Mouse (Mus musculus) forebrain, embryonic 15.5 days (tissue): Measurements from ENCODE around the gene Lhfpl4. TPM values are rescaled to one million over a fixed set of nuclear protein-coding genes. Genes with fewer than 3 reads are reported as not detected.

ENCODE experiments used
- ATAC-seq: fragments of 200-750 bp; cut with Nextera tagmentation; replicated peaks from 2 replicates; pipeline ENCODE4 v1.8.0; 2017; ENCODE audit warnings: mild to moderate bottlenecking, moderate TSS enrichment, moderate library complexity
- H3K27ac ChIP-seq: fragments of 300-500 bp; sonication (generic); replicated peaks from 2 replicates; pipeline ENCODE4 v1.5.1; 2015; ENCODE audit warnings: mild to moderate bottlenecking, inconsistent platforms
- H3K27me3 ChIP-seq: fragments of 300-500 bp; sonication (generic); 2 replicates; pipeline ENCODE4 v1.6.1; 2015; ENCODE audit warnings: inconsistent platforms
- H3K36me3 ChIP-seq: fragments of 300-500 bp; sonication (generic); 2 replicates; pipeline ENCODE4 v1.6.1; 2015; ENCODE audit warnings: mild to moderate bottlenecking, inconsistent platforms
- H3K4me1 ChIP-seq: fragments of 300-500 bp; sonication (generic); 2 replicates; pipeline ENCODE4 v1.6.1; 2015; ENCODE audit warnings: inconsistent platforms
- H3K4me2 ChIP-seq: fragments of 300-500 bp; sonication (generic); replicated peaks from 2 replicates; pipeline ENCODE4 v1.6.1; 2015; ENCODE audit warnings: mild to moderate bottlenecking, inconsistent platforms
- H3K4me3 ChIP-seq: fragments of 300-500 bp; sonication (generic); 2 replicates; pipeline ENCODE4 v1.5.1; 2015; ENCODE audit warnings: mild to moderate bottlenecking, inconsistent platforms
- H3K9ac ChIP-seq: fragments of 300-500 bp; sonication (generic); replicated peaks from 2 replicates; pipeline ENCODE4 v1.6.1; 2015; ENCODE audit warnings: mild to moderate bottlenecking, inconsistent platforms
- H3K9me3 ChIP-seq: fragments of 300-500 bp; sonication (generic); 2 replicates; pipeline ENCODE4 v1.6.1; 2016; ENCODE audit warnings: inconsistent platforms
- WGBS: fragments of 180-500 bp; shearing (Covaris S2); methylation state at CpG from one replicate; pipeline ENCODE4 v1.1.7; 2015; ENCODE audit warnings: mixed read lengths; 5-methylcytosine and 5-hydroxymethylcytosine counted together
- polyA plus RNA-seq: library from polyadenylated mRNA; unstranded; fragments of >200 nt; fragmentation: Nextera tagmentation; extraction: Ambion mirVana; gene quantifications from 2 replicates; pipeline ENCODE4 v1.2.1, GENCODE M21; 2015

The Lhfpl4 gene
- polyA plus RNA-seq, 1 experiment from 2014 or later, result 44.6 TPM

DNA sequence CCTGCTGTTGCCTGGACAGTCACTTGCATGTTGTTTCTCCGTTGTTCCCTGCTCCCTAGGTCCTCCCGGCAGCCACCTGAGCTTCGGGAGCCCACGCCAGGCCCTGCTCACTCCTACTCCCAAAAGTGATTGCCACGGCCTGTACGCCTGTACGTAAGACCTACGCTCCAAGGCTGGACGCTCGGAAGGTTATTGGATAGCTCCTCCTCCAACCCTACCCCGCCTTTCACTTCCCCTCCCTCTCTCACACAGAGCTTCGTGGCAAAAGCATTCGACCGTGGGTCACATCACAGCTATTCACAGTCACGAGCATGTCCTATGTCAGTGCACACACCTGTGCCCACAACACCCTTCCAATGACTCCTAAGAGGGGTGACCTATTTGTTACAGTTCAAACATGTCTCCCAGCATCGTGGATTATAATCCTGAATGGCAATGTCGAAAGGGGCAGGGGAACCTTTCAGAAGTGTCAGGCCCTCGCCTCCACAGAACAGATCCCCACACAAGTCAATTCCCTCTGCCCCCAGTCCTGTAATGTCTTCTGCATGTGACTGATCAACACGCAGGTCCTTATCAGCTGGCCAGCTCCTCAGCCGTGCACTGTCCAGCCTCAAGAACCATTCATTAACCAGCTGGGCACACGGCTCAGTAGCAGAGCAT lies 10.2 kb downstream of the Lhfpl4 start:
- Histone ChIP-seq H3K4me1 (peaks cover under 1% of the 10 kb centered on the region; the same call in 1 of the 2 replicates), H3K9ac (no peak overlapping the region), H3K27ac (no peak overlapping the region), H3K4me2 (no peak overlapping the region), H3K4me3 (no peak overlapping the region), H3K27me3 (no peaks in the 10 kb centered on the region), H3K36me3 (peaks cover 4% of the 10 kb centered on the region; the same call in 1 of the 2 replicates), H3K9me3 (no peaks in the 10 kb centered on the region)
- no peak for ATAC-seq
- WGBS, result 86% methylated on average over 21 of the region's 21 CpGs

DNA sequence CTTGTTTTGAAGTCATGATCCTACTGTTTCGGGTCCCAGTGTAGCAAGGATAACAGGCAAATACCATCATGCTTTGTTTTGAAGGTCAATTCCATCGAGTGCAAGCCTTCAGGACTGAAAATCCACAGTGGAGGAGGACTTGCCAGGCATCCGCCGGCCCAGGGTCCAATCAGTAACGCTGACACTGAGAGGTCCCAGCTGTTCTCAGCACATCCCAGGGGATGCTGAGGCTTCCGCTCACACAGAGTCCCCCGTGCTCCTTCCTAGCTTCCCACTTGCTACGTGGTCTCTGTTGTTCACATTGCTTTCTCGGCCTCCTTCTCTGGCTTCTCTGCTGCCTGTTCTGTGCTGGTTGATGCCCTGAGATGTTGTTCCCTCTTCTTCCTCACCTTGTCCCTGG lies 11.0 kb downstream of the Lhfpl4 start:
- Histone ChIP-seq H3K4me3 (no peak overlapping the region), H3K4me1 (peaks cover 8% of the 10 kb centered on the region), H3K27ac (no peak overlapping the region), H3K9me3 (no peaks in the 10 kb centered on the region), H3K9ac (no peak overlapping the region), H3K27me3 (no peaks in the 10 kb centered on the region), H3K4me2 (no peak overlapping the region), H3K36me3 (peaks cover 4% of the 10 kb centered on the region; the same call in 1 of the 2 replicates)
- WGBS, result 81% methylated on average over 9 of the region's 9 CpGs
- ATAC-seq, result no peak

DNA sequence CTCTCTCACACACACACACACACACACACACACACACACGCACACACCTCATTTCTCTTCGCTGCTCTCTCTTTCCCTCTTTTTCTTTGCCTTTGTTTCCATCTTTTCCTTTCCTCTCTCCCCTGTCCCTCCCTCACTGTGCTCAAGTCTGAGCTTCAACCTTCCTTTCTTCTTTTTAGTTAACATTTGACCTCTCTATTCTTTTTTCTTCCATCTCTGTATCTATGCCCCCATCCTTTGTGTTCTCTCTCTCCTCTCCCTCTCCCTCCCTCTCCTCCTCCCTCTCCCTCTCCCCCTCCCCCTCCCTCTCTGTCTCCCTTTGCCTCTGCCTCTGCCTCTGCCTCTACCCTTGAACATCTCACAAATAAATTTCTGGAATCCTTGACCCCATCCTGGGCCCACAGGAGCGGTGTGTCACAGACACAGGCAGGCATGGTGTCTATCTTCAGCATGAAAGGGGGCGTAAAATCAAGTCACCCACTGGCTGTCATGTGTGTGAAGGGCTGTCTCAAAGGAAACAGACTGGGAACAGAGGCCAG lies 15.9 kb downstream of the Lhfpl4 start:
- 0 out of 2 replicates have a peak overlapping the region, but pooled peaks have one; percentile 18 for H3K4me3 ChIP-seq
- peak; percentile 64 for ATAC-seq
- H3K27ac ChIP-seq, result peak overlapping the region; percentile 79

DNA sequence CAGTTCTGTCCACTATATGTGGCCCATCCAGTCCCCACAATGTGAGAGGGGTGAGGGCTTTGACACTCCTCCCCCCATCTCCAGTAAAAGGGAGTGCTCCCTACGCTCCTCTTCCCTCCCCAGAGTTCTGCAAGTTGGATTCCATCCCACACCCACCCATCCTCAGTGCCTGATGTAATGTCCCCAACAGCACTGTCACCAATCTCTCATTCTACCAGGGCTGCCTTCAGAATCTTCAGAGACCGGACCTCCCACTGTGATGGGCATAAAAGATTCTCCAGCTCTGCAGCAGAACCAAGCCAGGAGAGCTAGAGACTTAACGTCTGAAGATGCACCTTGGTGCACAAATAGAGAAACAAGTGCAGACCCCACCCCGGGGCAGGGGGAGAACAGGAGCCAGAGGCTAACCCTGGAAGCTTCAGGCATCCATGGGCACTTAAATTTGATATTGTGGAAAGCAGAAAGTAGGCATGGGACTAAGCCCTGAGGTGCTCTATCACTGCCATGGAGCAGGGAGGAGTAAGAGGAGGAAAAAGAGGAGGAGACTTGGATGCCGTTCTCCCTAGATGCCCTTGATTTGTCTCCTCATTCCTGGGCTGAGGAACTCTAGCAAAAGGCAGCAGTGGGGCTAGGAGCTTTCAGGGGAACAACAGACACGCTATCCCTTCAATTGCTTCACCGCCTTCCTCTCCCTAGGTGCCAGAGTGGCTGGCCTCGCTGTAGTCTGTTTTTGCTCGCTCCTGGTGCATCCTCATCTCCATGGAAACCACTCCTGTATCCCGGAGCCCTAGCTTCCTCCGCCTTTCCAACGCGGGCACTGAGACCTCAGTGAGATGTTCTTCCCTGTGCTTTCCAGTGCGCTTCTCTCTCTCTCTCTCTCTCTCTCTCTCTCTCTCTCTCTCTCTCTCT lies 16.6 kb downstream of the Lhfpl4 start:
- H3K4me1 ChIP-seq, result peaks cover 17% of the 10 kb centered on the region
- H3K4me3 ChIP-seq, result peak overlapping the region; percentile 18; the same call in 1 of the 2 replicates
- peaks cover 20% of the 10 kb centered on the region; the same call in 1 of the 2 replicates for H3K36me3 ChIP-seq
- H3K4me2 ChIP-seq, result peak overlapping the region; percentile 31
- H3K9ac ChIP-seq, result no peak overlapping the region; the same call in 1 of the 2 replicates
- peak; percentile 94 for ATAC-seq
- H3K9me3 ChIP-seq, result no peaks in the 10 kb centered on the region
- peak overlapping the region; percentile 79 for H3K27ac ChIP-seq
- WGBS, result 18% methylated on average over 14 of the region's 14 CpGs
- no peaks in the 10 kb centered on the region for H3K27me3 ChIP-seq

More for the DNA sequence above, 15.9 kb downstream of the Lhfpl4 start:
- Histone ChIP-seq H3K9ac (no peak overlapping the region), H3K36me3 (peaks cover 13% of the 10 kb centered on the region; the same call in 1 of the 2 replicates), H3K4me1 (peaks cover 17% of the 10 kb centered on the region), H3K9me3 (no peaks in the 10 kb centered on the region), H3K4me2 (peak overlapping the region; percentile 31), H3K27me3 (no peaks in the 10 kb centered on the region)
- 35% methylated on average over 4 of the region's 4 CpGs for WGBS

DNA sequence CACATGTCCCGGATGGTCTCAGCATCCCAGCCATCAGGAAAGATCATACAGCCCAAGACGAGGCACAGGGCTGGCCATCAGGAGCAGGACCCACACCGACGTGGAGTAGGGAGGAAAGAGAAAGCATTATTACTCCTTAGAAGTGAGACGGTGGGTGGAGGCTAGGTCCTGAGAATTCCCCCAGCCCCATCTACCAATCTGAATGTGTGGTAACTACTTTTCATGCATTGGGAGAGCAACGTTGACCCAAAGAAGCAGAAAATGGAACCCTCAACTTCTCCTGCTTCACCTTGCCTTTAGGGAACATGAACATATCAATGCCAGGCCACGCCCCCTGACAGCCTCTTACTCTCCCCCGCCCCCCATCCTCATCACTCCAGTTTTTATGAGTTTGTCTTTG lies 18.6 kb downstream of the Lhfpl4 start:
- 86% methylated on average over 8 of the region's 8 CpGs for WGBS
- peaks cover 17% of the 10 kb centered on the region for H3K4me1 ChIP-seq
- H3K4me2 ChIP-seq, result no peak overlapping the region
- no peaks in the 10 kb centered on the region for H3K27me3 ChIP-seq
- ATAC-seq, result no peak
- H3K36me3 ChIP-seq, result peaks cover 22% of the 10 kb centered on the region; the same call in 1 of the 2 replicates
- no peaks in the 10 kb centered on the region for H3K9me3 ChIP-seq
- no peak overlapping the region for H3K27ac ChIP-seq
- no peak overlapping the region for H3K4me3 ChIP-seq
- no peak overlapping the region for H3K9ac ChIP-seq

DNA sequence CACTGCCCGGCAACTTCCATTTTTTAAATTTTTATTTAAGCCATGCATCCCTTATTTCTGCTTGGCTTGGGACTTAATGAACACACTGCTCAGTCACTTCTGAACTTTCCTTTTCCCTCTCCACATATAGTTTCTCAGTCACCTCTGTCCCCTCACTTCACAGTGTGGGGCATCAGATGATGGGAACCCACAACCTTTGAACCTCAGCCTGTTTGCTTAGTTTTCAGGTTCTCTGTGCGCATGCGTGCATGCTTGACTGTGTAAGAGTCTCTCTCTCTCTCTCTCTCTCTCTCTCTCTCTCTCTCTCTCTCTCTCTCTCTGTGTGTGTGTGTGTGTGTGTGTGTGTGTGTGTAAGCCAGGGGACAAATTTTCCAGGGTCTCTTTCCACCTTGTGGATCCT lies 19.7 kb downstream of the Lhfpl4 start:
- no peak overlapping the region for H3K9ac ChIP-seq
- peaks cover 31% of the 10 kb centered on the region; the same call in 1 of the 2 replicates for H3K36me3 ChIP-seq
- no peak overlapping the region for H3K4me3 ChIP-seq
- no peak overlapping the region for H3K4me2 ChIP-seq
- no peaks in the 10 kb centered on the region for H3K9me3 ChIP-seq
- no peak overlapping the region for H3K27ac ChIP-seq
- peaks cover 17% of the 10 kb centered on the region for H3K4me1 ChIP-seq
- ATAC-seq, result no peak
- 93% methylated on average over 3 of the region's 3 CpGs for WGBS
- no peaks in the 10 kb centered on the region for H3K27me3 ChIP-seq

DNA sequence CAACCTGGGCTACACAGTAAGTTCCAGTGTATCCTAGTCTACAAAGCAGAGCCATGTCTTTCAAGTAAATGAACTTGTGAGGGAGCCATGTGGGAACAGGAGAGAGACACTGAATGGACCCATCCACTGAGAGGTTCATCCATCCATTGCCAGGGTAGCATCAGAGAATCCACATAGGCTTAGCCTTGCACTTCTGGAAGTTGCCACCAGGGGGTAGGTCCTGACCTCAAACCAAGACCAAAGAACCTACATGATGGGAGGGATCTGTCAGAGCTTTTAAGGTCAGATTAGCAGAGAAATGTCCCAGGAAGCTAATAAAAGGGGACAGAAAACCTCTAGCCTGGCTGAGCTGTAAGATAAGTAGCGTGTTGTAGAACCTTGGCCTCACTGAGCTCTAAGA lies 22.6 kb downstream of the Lhfpl4 start:
- Histone ChIP-seq H3K9me3 (no peaks in the 10 kb centered on the region), H3K27ac (no peak overlapping the region), H3K36me3 (peaks cover 31% of the 10 kb centered on the region; the same call in 1 of the 2 replicates), H3K4me2 (no peak overlapping the region), H3K4me3 (no peak overlapping the region), H3K4me1 (0 out of 2 replicates have a peak, but pooled peaks cover under 1% of the 10 kb centered on the region), H3K9ac (no peak overlapping the region), H3K27me3 (no peaks in the 10 kb centered on the region)
- no peak for ATAC-seq
- WGBS, result 56% methylated on average over 1 of the region's 1 CpGs

DNA sequence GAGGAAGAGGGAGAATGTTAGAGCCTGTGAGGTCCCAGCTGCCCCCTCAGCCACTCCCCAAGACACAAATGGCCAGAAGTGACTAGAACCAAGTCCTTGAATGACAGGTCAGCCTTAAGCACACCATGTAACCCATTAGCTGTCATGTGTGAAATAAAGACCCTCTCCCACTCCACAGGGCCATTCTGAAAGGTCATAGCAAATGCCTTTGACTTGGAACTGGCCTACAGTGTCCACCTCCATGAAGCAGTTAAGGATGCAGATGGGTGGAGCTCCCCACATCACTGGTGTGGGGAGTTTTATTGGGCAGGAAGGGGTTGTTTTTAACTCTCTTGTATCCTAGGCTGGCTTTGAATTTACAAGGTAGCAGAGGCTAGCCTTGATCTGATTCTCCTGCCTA lies 23.2 kb downstream of the Lhfpl4 start:
- peaks cover 27% of the 10 kb centered on the region; the same call in 1 of the 2 replicates for H3K36me3 ChIP-seq
- ATAC-seq, result no peak
- no peaks in the 10 kb centered on the region for H3K27me3 ChIP-seq

DNA sequence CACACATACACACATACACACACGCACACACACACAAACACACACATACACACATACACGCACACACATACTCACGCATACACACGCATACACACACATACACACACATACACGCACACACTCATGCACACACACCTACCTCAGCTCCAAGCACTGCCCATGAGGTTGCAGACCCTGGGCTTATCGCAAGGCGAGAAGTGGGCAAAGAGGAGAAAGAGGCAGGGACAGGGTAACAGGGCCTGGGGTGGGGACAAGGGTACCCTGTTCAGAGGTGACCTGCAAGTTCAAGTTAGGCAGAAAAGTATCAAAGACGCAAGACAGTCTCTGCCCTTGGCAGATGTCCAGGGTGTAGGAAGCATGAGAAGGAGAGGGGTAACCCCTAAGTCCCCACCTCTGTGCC lies 24.5 kb downstream of the Lhfpl4 start:
- Histone ChIP-seq H3K9me3 (no peaks in the 10 kb centered on the region), H3K4me1 (peaks cover 10% of the 10 kb centered on the region), H3K9ac (no peak overlapping the region), H3K36me3 (peaks cover 21% of the 10 kb centered on the region; the same call in 1 of the 2 replicates), H3K27ac (no peak overlapping the region), H3K4me3 (no peak overlapping the region), H3K4me2 (no peak overlapping the region), H3K27me3 (no peaks in the 10 kb centered on the region)
- WGBS, result 92% methylated on average over 8 of the region's 8 CpGs
- no peak for ATAC-seq

More for the DNA sequence above, 23.2 kb downstream of the Lhfpl4 start:
- H3K27ac ChIP-seq, result no peak overlapping the region
- H3K4me2 ChIP-seq, result no peak overlapping the region
- H3K9me3 ChIP-seq, result no peaks in the 10 kb centered on the region
- peaks cover 5% of the 10 kb centered on the region for H3K4me1 ChIP-seq
- no peak overlapping the region for H3K9ac ChIP-seq
- no peak overlapping the region for H3K4me3 ChIP-seq

DNA sequence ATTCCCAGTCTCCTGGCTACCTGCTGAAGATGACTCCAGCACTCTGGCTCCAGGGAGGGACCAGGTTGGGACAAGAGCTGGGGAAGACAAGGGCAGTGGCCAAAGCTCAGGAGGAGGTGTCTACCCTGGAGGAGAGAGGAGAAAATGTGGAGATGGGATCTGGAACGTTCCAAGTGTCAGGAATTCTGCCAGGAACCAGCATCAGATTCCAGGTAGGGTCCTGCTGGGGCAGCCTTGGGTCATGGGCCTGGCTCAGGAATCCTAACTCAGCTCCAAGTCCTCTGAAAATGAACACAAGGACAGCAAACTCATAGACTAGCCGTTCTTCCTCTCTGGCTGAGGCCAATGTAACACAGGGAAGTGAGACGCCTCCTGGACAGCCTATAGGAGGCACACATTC lies 25.3 kb downstream of the Lhfpl4 start:
- H3K27me3 ChIP-seq, result no peaks in the 10 kb centered on the region
- WGBS, result 79% methylated on average over 3 of the region's 3 CpGs
- peaks cover 18% of the 10 kb centered on the region; the same call in 1 of the 2 replicates for H3K36me3 ChIP-seq
- H3K9me3 ChIP-seq, result no peaks in the 10 kb centered on the region
- no peak overlapping the region for H3K9ac ChIP-seq
- no peak overlapping the region for H3K4me3 ChIP-seq
- H3K4me2 ChIP-seq, result no peak overlapping the region
- peaks cover 10% of the 10 kb centered on the region for H3K4me1 ChIP-seq
- ATAC-seq, result no peak
- no peak overlapping the region for H3K27ac ChIP-seq

DNA sequence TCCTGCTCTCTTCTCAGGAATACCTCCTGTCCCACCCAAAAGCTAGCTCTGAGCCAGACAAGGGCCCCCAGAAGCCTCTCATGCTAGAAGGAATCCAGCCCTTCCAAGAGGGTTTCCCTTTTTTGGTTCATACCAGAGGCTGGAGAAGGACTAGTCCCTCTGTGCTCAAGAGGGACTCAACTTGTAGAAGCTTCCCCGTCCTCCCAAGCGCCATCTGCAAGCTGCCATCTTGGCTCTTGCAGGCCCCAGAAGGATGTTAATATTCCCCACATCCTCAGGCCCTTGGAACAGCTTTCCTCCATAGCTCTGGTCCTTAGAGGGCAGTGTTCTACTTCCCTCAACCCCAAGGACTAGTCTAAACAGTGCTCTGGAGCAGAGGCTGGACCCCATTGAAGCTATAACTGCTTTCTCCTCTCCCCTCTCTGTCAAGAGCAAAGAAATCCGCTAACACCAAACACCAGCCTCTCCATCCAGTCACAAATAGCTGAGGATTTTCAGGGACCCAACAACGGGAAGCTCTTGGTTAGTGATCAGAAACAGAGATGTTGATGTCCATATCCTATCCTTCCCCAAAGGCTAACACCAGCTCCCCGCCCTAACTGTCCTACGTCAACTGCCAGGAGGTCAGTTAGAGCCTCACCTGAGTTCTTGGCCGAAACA lies 26.7 kb downstream of the Lhfpl4 start:
- Histone ChIP-seq H3K9ac (no peak overlapping the region), H3K27me3 (no peaks in the 10 kb centered on the region), H3K36me3 (peaks cover 12% of the 10 kb centered on the region; the same call in 1 of the 2 replicates), H3K4me2 (no peak overlapping the region), H3K27ac (no peak overlapping the region), H3K4me1 (peaks cover 10% of the 10 kb centered on the region), H3K9me3 (no peaks in the 10 kb centered on the region), H3K4me3 (no peak overlapping the region)
- 93% methylated on average over 7 of the region's 7 CpGs for WGBS
- no peak for ATAC-seq
